Mouse (Mus musculus) ES-E14 (cell line): ENCODE results near the gene Dact1.

Experiments
- CHD2 ChIP-seq: IDR thresholded peaks from 2 replicates; pipeline ENCODE4 v1.6.1; 2014; ENCODE audit warnings: mild to moderate bottlenecking, low read depth, low read length, inconsistent platforms
- HCFC1 ChIP-seq: IDR thresholded peaks from 2 replicates; pipeline ENCODE4 v1.6.1; 2012; ENCODE audit warnings: low read length, inconsistent platforms, borderline replicate concordance; ENCODE audit not compliant: insufficient read depth
- MAFK ChIP-seq: IDR thresholded peaks from 2 replicates; pipeline ENCODE4 v1.6.1; 2014; ENCODE audit warnings: mild to moderate bottlenecking, low read depth, low read length, inconsistent platforms; ENCODE audit not compliant: insufficient read depth
- ZC3H11A ChIP-seq: IDR thresholded peaks from 2 replicates; pipeline ENCODE4 v1.6.1; 2012; ENCODE audit warnings: low read depth, mild to moderate bottlenecking, inconsistent platforms, low read length, borderline replicate concordance
- ZNF384 ChIP-seq: IDR thresholded peaks from 2 replicates; pipeline ENCODE4 v1.6.1; 2012; ENCODE audit warnings: low read depth, low read length, inconsistent platforms

DNA sequence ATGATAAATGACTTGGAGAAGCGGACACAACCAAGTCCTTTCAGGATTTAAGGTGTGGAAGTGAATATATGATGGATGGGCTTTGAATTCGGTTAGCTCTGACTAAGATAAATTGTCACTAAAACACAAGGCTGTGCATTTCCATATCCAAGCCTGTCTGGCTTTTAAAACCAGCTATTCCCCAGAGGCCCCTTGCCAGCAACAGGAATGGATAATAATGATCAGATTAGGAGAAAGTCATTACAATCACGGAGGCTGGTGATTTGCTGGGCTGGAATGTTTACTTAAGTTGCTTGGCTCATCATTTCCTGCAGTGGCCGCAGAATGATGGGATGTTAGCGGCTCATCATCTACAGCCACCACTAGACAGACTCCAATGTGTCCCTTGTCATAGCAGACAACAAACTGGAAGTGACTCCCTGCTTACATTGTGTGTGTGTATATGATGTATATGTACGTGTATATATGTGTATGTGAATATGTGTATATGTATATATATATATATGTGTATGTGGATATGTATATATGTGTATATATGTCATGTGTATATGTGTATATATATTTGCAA, 28.3 kb downstream of the Dact1 start:
- no peak for TF ChIP-seq ZC3H11A
- TF ChIP-seq ZNF384, result no peak
- no peak for TF ChIP-seq MAFK
- TF ChIP-seq HCFC1, result no peak
- TF ChIP-seq CHD2, result no peak
